Mouse (Mus musculus): ENCODE data around the gene Il2rb.

DNA sequence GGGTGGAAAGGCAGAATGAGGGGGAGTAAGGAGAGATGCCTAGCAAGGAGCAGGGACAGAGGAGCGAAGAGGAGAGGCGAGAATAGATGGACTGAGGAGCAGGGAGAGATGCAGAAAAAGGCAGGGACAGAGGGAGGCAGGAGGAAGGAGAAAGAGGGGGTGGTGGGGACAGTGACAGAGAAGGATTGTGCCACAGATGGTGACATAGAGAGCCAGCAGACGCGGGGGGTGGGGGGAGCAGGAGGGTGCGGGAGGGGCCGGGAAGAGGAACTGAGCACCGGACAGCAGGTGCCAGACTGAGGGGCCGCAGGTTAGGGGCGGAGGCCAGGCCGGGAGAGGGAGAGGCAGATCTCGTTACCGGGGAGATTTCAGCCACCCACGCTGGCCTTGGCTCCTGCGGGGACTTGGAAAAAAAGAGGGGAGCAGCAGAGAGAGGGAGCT is 49.5 kb upstream of the Il2rb start, which contains the start of gene Sstr3:
- TF ChIP-seq CTCF (IDR thresholded peaks at IDR 0.05): no peak
- TF ChIP-seq EP300 (IDR thresholded peaks at IDR 0.05): no peak
